Comparison of ENCODE assay signal across 8 mouse cellular contexts in the genomic region with DNA sequence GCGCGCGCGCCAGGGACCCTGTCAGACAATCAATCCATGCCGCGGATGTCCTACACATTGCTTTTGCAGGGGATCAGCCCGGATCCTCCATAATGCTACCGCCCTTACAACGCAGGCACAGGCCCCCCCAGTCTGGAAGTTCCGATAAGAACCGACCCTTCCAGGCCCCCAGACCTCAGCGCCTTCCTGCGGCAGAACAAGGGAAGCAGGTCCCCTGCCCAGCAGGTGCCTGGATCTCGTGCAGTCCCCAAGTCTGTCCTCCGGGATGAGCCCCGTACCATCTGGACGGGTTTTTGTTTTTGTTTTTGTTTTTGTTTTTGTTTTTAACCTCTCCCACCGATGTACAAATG. TPM values are rescaled to one million over a fixed set of nuclear protein-coding genes. Genes with fewer than 3 reads are reported as not detected.
DNase-seq lines count a peak whose midpoint lies in the region; ATAC-seq and TF ChIP-seq lines count a peak whose summit lies in the region.

No protein-coding gene starts in this region.

- no peaks in the 10 kb centered on the region for H3K36me3 ChIP-seq in kidney, embryonic 14.5 days (ENCODE audit: control insufficient read depth, insufficient read depth, low read length)
- H3K36me3 ChIP-seq in hindbrain, embryonic 12.5 days = no peaks in the 10 kb centered on the region
- no peaks in the 10 kb centered on the region for H3K36me3 ChIP-seq in midbrain, embryonic 13.5 days

- no peak for TF ChIP-seq POLR2A in cortical plate, adult 2 months (IDR thresholded peaks at IDR 0.05; ENCODE audit: extremely low read depth, insufficient read depth, low read length)

- peaks cover 57% of the 10 kb centered on the region for H3K27me3 ChIP-seq in kidney, embryonic 14.5 days (ENCODE audit: control insufficient read depth, insufficient read depth, low read length)
- peaks cover 14% of the 10 kb centered on the region for H3K27me3 ChIP-seq in hindbrain, embryonic 12.5 days
- H3K27me3 ChIP-seq in midbrain, embryonic 13.5 days = peaks cover 14% of the 10 kb centered on the region

- no peaks in the 10 kb centered on the region for H3K9me3 ChIP-seq in kidney, embryonic 14.5 days (ENCODE audit: control insufficient read depth, low read length)
- H3K9me3 ChIP-seq in hindbrain, embryonic 12.5 days (replicated peaks) = no peaks in the 10 kb centered on the region
- no peaks in the 10 kb centered on the region for H3K9me3 ChIP-seq in midbrain, embryonic 13.5 days

- no peak for TF ChIP-seq CTCF in cortical plate, adult 2 months (IDR thresholded peaks at IDR 0.05; ENCODE audit: extremely low read depth, insufficient read depth, low read length)

- no peak for DNase-seq in kidney, adult 11 months
- DNase-seq in thymus, postnatal 14 days = no peak
- DNase-seq in right cerebral cortex, postnatal 36 days (ENCODE audit: low spot score in 2 of 2) = no peak
- DNase-seq in layer of hippocampus, adult 9-11 months = no peak

- ATAC-seq in kidney, embryonic 14.5 days (ENCODE audit: low FRiP score, low TSS enrichment) = no peak
- peak; percentile 69 for ATAC-seq in hindbrain, embryonic 12.5 days (ENCODE audit: low FRiP score)
- no peak for ATAC-seq in midbrain, embryonic 13.5 days

- WGBS in kidney, embryonic 14.5 days = 0% methylated on average over 18 of the region's 18 CpGs
- WGBS in hindbrain, embryonic 12.5 days = under 1% methylated on average over 14 of the region's 18 CpGs
- under 1% methylated on average over 18 of the region's 18 CpGs for WGBS in midbrain, embryonic 13.5 days

- H3K27ac ChIP-seq in kidney, embryonic 14.5 days (ENCODE audit: low read depth, low read length) = no peak overlapping the region
- peak overlapping the region; percentile 23; the same call in 1 of the 2 replicates for H3K27ac ChIP-seq in cortical plate, adult 2 months (ENCODE audit: insufficient read depth, low read length)
- H3K27ac ChIP-seq in hindbrain, embryonic 12.5 days = peak overlapping the region; percentile 67
- H3K27ac ChIP-seq in midbrain, embryonic 13.5 days = peak overlapping the region; percentile 71

- peak overlapping the region; percentile 93 for H3K4me2 ChIP-seq in kidney, embryonic 14.5 days (replicated peaks; ENCODE audit: low read depth, low read length)
- H3K4me2 ChIP-seq in hindbrain, embryonic 12.5 days (replicated peaks) = peak overlapping the region; percentile 71
- peak overlapping the region; percentile 86 for H3K4me2 ChIP-seq in midbrain, embryonic 13.5 days (replicated peaks)

- peaks cover 16% of the 10 kb centered on the region for H3K4me1 ChIP-seq in kidney, embryonic 14.5 days (ENCODE audit: control insufficient read depth, insufficient read depth, low read length)
- peaks cover 4% of the 10 kb centered on the region for H3K4me1 ChIP-seq in cortical plate, adult 2 months (ENCODE audit: control insufficient read depth, insufficient read depth, low read length)
- H3K4me1 ChIP-seq in hindbrain, embryonic 12.5 days = peaks cover 34% of the 10 kb centered on the region
- H3K4me1 ChIP-seq in midbrain, embryonic 13.5 days (replicated peaks) = peaks cover 65% of the 10 kb centered on the region

- peak overlapping the region; percentile 61 for H3K4me3 ChIP-seq in kidney, embryonic 14.5 days (ENCODE audit: low read length)
- H3K4me3 ChIP-seq in cortical plate, adult 2 months (ENCODE audit: insufficient read depth, low read length) = peak overlapping the region; percentile 48
- peak overlapping the region; percentile 73 for H3K4me3 ChIP-seq in hindbrain, embryonic 12.5 days
- H3K4me3 ChIP-seq in midbrain, embryonic 13.5 days (replicated peaks) = peak overlapping the region; percentile 86

- H3K9ac ChIP-seq in kidney, embryonic 14.5 days (ENCODE audit: low read depth, low read length) = peak overlapping the region; percentile 70
- peak overlapping the region; percentile 78 for H3K9ac ChIP-seq in hindbrain, embryonic 12.5 days
- peak overlapping the region; percentile 92 for H3K9ac ChIP-seq in midbrain, embryonic 13.5 days (replicated peaks)

RNA-seq across cellular contexts. Expression of a gene that starts 0.4 kb away (rescaled TPM):
- polyA plus RNA-seq in kidney, embryonic 14.5 days (2014; fragmentation: Nextera tagmentation; extraction: Ambion mirVana) = 34.6 and 41.0 TPM in 2 replicates
- polyA plus RNA-seq in cortical plate, adult 2 months (2012; rRNA removed) = 21.7 and 24.2 TPM in 2 replicates
- polyA plus RNA-seq in hindbrain, embryonic 12.5 days (2016; fragmentation: Nextera tagmentation; extraction: Ambion mirVana) = 15.6 and 15.7 TPM in 2 replicates
- 12.3 and 14.1 TPM in 2 replicates for polyA plus RNA-seq in midbrain, embryonic 13.5 days (2015; fragmentation: Nextera tagmentation; extraction: Ambion mirVana)
